Mouse (Mus musculus) kidney, postnatal 0 days (tissue): ENCODE results near the gene Fgfr2. TPM values are rescaled to one million over a fixed set of nuclear protein-coding genes. Genes with fewer than 3 reads are reported as not detected.

Experiments
- ATAC-seq: fragments of 200-750 bp; cut with Nextera tagmentation; replicated peaks from 2 replicates; pipeline ENCODE4 v1.8.0; 2017; ENCODE audit warnings: low read depth, moderate number of reproducible peaks, moderate TSS enrichment, moderate library complexity; ENCODE audit not compliant: low FRiP score
- DNase-seq: peaks from one replicate; pipeline ENCODE4 v3.0.0-alpha.2; 2016; ENCODE audit warnings: low spot score
- H3K27ac ChIP-seq: fragments of 300-500 bp; sonication (generic); 2 replicates; pipeline ENCODE4 v1.5.1; 2014; ENCODE audit warnings: mild to moderate bottlenecking
- H3K27me3 ChIP-seq: fragments of 300-500 bp; sonication (generic); 2 replicates; pipeline ENCODE4 v1.6.1; 2014; ENCODE audit warnings: low read length, mixed read lengths; ENCODE audit not compliant: insufficient read depth
- H3K36me3 ChIP-seq: fragments of 300-500 bp; sonication (generic); 2 replicates; pipeline ENCODE4 v1.6.1; 2014; ENCODE audit warnings: low read length, mixed read lengths; ENCODE audit not compliant: insufficient read depth
- H3K4me1 ChIP-seq: fragments of 300-500 bp; sonication (generic); replicated peaks from 2 replicates; pipeline ENCODE4 v1.6.1; 2014; ENCODE audit warnings: antibody characterized with exemption, low read length, mixed read lengths; ENCODE audit not compliant: insufficient read depth
- H3K4me2 ChIP-seq: fragments of 300-500 bp; sonication (generic); 2 replicates; pipeline ENCODE4 v1.6.1; 2014; ENCODE audit warnings: mild to moderate bottlenecking, low read length, moderate library complexity, mixed read lengths
- H3K4me3 ChIP-seq: fragments of 300-500 bp; sonication (generic); replicated peaks from 2 replicates; pipeline ENCODE4 v1.5.1; 2014; ENCODE audit warnings: low read depth, low read length
- H3K9ac ChIP-seq: fragments of 300-500 bp; sonication (generic); 2 replicates; pipeline ENCODE4 v1.6.1; 2014; ENCODE audit warnings: low read depth, low read length
- H3K9me3 ChIP-seq: fragments of 300-500 bp; sonication (generic); replicated peaks from 2 replicates; pipeline ENCODE4 v1.6.1; 2016; ENCODE audit warnings: low read length, inconsistent platforms, mixed read lengths
- CTCF ChIP-seq: IDR thresholded peaks from 2 replicates; pipeline ENCODE4 v1.5.1; 2016; ENCODE audit warnings: antibody characterized with exemption, low read depth, mild to moderate bottlenecking, moderate library complexity
- whole genome bisulfite sequencing: fragments of 180-500 bp; shearing (Covaris S2); extraction: QIAGEN DNeasy Blood & Tissue Kit; methylation state at CpG from one replicate; pipeline ENCODE4 v1.1.7; 2014; 5-methylcytosine and 5-hydroxymethylcytosine counted together
- polyA plus RNA-seq: library from polyadenylated mRNA; unstranded; fragments of >200 nt; fragmentation: Nextera tagmentation; extraction: Ambion mirVana; gene quantifications from 2 replicates; pipeline ENCODE4 v1.2.1, GENCODE M21; 2015

Gene Fgfr2
- polyA plus RNA-seq, 1 experiment from 2014 or later = 79.8 TPM

DNA sequence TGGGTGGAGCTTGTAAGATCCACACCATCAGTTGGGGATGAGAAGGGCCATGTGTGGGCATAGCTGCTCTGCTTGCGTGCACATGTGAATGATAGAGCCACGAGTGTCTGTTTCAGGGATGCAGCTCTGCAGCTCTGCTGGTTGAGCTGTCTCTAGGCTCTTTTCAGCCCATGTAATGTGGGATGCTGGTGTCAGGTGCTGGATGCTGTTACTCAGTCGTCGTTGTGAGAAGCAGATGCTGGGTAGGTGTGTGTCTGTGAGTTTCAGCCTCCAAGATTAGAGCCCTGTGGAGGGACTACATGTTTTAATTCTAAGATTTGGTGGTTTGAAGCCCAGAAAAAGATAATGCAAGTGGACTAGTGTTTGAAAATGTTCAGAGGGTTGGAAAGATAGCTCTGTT lies 1453.8 kb downstream of the Fgfr2 start:
- ATAC-seq = no peak
- Histone ChIP-seq H3K4me1 (no peaks in the 10 kb centered on the region), H3K4me2 (no peak overlapping the region), H3K9ac (no peak overlapping the region), H3K27me3 (no peaks in the 10 kb centered on the region), H3K36me3 (no peaks in the 10 kb centered on the region), H3K4me3 (no peak overlapping the region), H3K9me3 (no peaks in the 10 kb centered on the region), H3K27ac (no peak overlapping the region)
- WGBS = 82% methylated on average over 4 of the region's 4 CpGs
- DNase-seq = no peak
- TF ChIP-seq CTCF = no peak

DNA sequence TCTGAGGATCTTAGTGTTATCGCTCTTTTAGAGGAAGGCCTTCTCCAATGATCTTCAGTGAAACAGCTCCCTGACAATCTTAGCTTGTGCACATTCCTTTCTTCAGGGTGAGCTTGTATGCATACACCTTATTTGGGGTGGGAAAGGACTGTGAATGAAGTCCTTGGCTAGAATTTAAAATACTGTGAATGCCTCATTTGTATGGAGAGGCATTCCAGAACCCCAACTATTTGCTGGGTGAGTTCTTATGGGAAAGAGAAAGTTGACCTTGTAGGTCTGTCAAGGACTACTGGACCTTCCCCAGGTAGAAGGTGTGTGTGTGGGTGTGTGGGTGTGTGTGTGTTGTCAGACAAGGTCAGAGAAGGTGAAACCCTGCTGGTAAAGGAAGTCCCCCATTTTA lies 1462.4 kb downstream of the Fgfr2 start:
- H3K4me3 ChIP-seq = no peak overlapping the region
- H3K27me3 ChIP-seq = no peaks in the 10 kb centered on the region
- no peak for TF ChIP-seq CTCF
- DNase-seq = no peak
- no peak overlapping the region for H3K4me2 ChIP-seq
- H3K9ac ChIP-seq = no peak overlapping the region
- H3K9me3 ChIP-seq = no peaks in the 10 kb centered on the region
- no peaks in the 10 kb centered on the region for H3K4me1 ChIP-seq
- no peak overlapping the region for H3K27ac ChIP-seq
- no peaks in the 10 kb centered on the region for H3K36me3 ChIP-seq
- ATAC-seq = no peak
- 96% methylated on average over 1 of the region's 1 CpGs for WGBS

DNA sequence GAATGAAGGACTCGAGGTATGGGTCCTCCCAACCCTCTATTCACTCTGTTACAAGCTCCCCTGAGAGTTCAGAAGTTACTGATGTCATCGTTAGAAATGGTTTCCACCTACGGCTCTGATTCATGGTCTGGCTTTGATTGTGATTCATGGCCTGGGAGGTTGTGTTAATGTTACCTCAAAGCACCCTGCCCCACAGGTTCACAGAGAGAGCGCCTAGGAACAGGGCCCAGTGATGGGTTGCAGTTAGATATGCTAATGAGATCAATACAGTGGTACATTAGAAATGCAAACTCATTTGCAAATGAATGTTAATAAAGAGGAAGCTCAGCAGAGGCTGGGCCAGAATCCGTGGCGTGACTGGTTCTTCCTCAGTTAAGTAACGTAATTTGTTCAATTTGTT lies 1467.1 kb downstream of the Fgfr2 start:
- Histone ChIP-seq H3K27me3 (no peaks in the 10 kb centered on the region), H3K9me3 (no peaks in the 10 kb centered on the region), H3K4me2 (no peak overlapping the region), H3K4me1 (no peaks in the 10 kb centered on the region), H3K9ac (no peak overlapping the region), H3K36me3 (no peaks in the 10 kb centered on the region), H3K4me3 (no peak overlapping the region), H3K27ac (no peak overlapping the region)
- ATAC-seq (no peak), DNase-seq (no peak)
- 32% methylated on average over 7 of the region's 7 CpGs for WGBS
- TF ChIP-seq CTCF = no peak

DNA sequence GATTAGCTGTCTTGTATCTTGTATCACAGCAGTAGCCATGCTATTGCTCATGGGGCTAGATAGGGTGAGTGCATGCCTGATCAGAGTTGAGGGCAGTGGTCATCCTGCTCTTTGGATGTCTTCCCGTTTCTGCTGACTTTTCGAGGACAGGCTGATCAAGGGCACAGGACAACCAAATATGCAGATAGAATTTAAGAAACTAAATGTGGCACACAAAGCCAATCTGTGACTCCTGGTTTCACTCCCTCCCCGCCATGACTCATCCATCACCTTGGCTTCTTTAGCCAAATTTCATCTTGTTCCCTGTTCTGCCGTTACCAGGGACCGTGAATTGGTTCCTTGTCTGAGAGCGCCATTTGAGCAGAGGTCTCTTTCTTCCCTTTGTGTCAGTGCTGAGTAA lies 1469.7 kb downstream of the Fgfr2 start:
- H3K4me3 ChIP-seq = no peak overlapping the region
- no peak overlapping the region for H3K4me2 ChIP-seq
- no peaks in the 10 kb centered on the region for H3K4me1 ChIP-seq
- no peak overlapping the region for H3K27ac ChIP-seq
- ATAC-seq (no peak), DNase-seq (no peak)
- H3K27me3 ChIP-seq = no peaks in the 10 kb centered on the region
- H3K9ac ChIP-seq = no peak overlapping the region
- 84% methylated on average over 6 of the region's 6 CpGs for WGBS
- H3K9me3 ChIP-seq = no peaks in the 10 kb centered on the region
- no peaks in the 10 kb centered on the region for H3K36me3 ChIP-seq
- no peak for TF ChIP-seq CTCF

DNA sequence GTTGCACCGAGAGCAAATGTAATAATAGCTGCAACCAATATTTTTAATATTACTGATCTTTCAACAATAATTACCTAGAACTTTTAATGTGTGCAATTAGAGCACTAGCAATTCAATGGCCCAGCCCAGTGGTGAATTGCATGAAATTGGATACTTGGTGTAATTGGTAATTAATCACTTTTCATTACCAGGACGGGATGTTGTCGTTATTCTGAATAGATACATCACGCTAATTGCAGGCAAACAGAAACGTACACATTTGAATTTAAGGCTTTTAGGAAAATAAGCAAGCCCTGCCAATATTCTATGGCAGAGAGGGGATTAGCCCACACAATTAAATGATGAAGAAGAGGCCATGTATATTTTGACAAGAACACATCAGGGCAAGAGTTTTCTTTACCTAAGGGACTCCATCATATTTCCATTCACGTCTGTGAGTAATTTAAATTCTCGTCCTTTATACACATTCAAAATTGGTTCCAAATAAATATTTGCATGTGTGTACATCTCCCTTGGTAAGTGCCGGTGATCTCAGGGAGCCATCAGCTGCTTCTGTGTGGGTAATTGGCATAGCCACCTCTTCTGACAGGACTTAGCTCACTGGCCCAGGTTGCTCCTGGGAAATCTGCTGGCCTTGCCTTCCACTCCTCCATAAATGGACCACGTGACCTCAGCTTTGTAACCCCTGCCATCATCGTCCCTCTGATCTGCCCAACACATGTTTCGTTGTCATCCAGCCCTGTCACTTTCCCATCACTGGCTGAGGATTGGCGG lies 1471.0 kb downstream of the Fgfr2 start:
- H3K9me3 ChIP-seq = no peaks in the 10 kb centered on the region
- no peak overlapping the region for H3K27ac ChIP-seq
- H3K4me1 ChIP-seq = no peaks in the 10 kb centered on the region
- DNase-seq (no peak), ATAC-seq (no peak)
- no peak overlapping the region for H3K4me3 ChIP-seq
- no peak overlapping the region for H3K4me2 ChIP-seq
- 65% methylated on average over 12 of the region's 12 CpGs for WGBS
- no peak overlapping the region for H3K9ac ChIP-seq
- H3K27me3 ChIP-seq = no peaks in the 10 kb centered on the region
- no peak for TF ChIP-seq CTCF
- H3K36me3 ChIP-seq = no peaks in the 10 kb centered on the region

DNA sequence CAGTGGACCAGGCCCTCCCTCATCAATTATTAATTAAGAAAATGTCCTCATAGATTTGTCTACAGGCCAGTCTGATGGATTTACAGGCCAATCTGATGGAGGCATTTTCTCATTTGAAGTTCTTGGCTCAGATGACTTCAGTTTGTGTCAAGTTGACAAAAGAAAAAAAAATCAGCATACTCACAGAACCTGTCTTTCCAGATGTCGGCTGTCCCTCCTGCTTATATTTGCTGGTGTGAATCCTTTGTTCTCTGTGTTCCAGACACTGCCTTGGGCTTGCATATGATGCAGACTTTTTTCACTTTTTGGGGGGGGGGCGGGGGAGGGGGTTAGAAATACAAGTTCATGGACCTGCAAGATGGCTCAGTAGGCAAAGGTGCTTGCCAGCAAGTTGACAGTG lies 1472.9 kb downstream of the Fgfr2 start:
- H3K36me3 ChIP-seq = no peaks in the 10 kb centered on the region
- H3K4me1 ChIP-seq = no peaks in the 10 kb centered on the region
- H3K4me3 ChIP-seq = no peak overlapping the region
- 53% methylated on average over 2 of the region's 2 CpGs for WGBS
- no peak overlapping the region for H3K9ac ChIP-seq
- H3K27ac ChIP-seq = no peak overlapping the region
- H3K9me3 ChIP-seq = no peaks in the 10 kb centered on the region
- no peak for DNase-seq
- TF ChIP-seq CTCF = no peak
- ATAC-seq = no peak
- peaks cover 7% of the 10 kb centered on the region; the same call in 1 of the 2 replicates for H3K27me3 ChIP-seq
- H3K4me2 ChIP-seq = no peak overlapping the region

DNA sequence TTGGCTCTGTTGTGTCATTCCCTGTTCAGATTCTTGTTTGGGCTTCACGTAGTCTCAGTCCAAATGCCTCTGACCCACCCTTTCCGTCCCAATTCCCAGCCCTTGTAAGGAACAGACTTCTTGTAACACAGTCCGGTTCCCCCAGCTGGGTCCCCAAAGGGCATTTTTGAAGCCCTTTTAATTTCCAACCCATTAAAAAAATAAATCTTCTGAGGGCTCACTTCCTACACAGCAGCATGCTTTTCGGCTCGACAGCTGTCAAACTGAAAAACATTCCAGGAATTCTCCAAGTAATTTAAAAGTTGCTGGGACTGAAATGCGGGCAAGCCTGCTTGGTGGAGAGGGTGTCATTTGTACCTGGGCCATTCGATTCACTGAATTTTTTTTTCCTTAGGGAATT lies 1474.9 kb downstream of the Fgfr2 start:
- Histone ChIP-seq H3K27ac (no peak overlapping the region), H3K27me3 (peaks cover 15% of the 10 kb centered on the region), H3K9me3 (no peaks in the 10 kb centered on the region), H3K4me2 (no peak overlapping the region), H3K36me3 (no peaks in the 10 kb centered on the region), H3K4me1 (no peaks in the 10 kb centered on the region), H3K9ac (no peak overlapping the region), H3K4me3 (no peak overlapping the region)
- TF ChIP-seq CTCF = no peak
- peak; percentile 61 for DNase-seq
- ATAC-seq = no peak
- 13% methylated on average over 7 of the region's 7 CpGs for WGBS
